Mouse (Mus musculus) liver, embryonic 11.5 days (tissue): ENCODE results near the gene Ankrd66. TPM values are rescaled to one million over a fixed set of nuclear protein-coding genes. Genes with fewer than 3 reads are reported as not detected.
"Not testable (repeated sequence)": the region's sequence is repeated elsewhere in the genome, so short reads cannot be mapped to it uniquely, and the experiment has no call there.

ENCODE experiments used
- ATAC-seq: fragments of 200-750 bp; cut with Nextera tagmentation; replicated peaks from 2 replicates; pipeline ENCODE4 v1.8.0; 2017; ENCODE audit warnings: moderate number of reproducible peaks, mild to moderate bottlenecking, moderate TSS enrichment, moderate library complexity; ENCODE audit not compliant: low FRiP score
- DNase-seq: peaks from one replicate; pipeline ENCODE4 v3.0.0-alpha.2; 2017; ENCODE audit warnings: low spot score
- H3K27ac ChIP-seq: fragments of 300-500 bp; sonication (generic); 2 replicates; pipeline ENCODE4 v1.5.1; 2014; ENCODE audit warnings: mild to moderate bottlenecking, low read depth, low read length, control low read depth
- H3K27me3 ChIP-seq: fragments of 300-500 bp; sonication (generic); replicated peaks from 2 replicates; pipeline ENCODE4 v1.6.1; 2014; ENCODE audit warnings: low read length, mixed read lengths; ENCODE audit not compliant: control insufficient read depth, insufficient read depth
- H3K36me3 ChIP-seq: fragments of 300-500 bp; sonication (generic); 2 replicates; pipeline ENCODE4 v1.6.1; 2014; ENCODE audit warnings: mild to moderate bottlenecking, low read length, moderate library complexity, mixed read lengths; ENCODE audit not compliant: control insufficient read depth, insufficient read depth
- H3K4me1 ChIP-seq: fragments of 300-500 bp; sonication (generic); replicated peaks from 2 replicates; pipeline ENCODE4 v1.6.1; 2014; ENCODE audit warnings: low read length, mixed read lengths; ENCODE audit not compliant: control insufficient read depth, insufficient read depth
- H3K4me2 ChIP-seq: fragments of 300-500 bp; sonication (generic); 2 replicates; pipeline ENCODE4 v1.6.1; 2014; ENCODE audit warnings: mild to moderate bottlenecking, control low read depth, moderate library complexity
- H3K4me3 ChIP-seq: fragments of 300-500 bp; sonication (generic); 2 replicates; pipeline ENCODE4 v1.5.1; 2014; ENCODE audit warnings: low read depth, low read length, control low read depth
- H3K9ac ChIP-seq: fragments of 300-500 bp; sonication (generic); 2 replicates; pipeline ENCODE4 v1.6.1; 2014; ENCODE audit warnings: low read depth, low read length, control low read depth
- H3K9me3 ChIP-seq: fragments of 300-500 bp; sonication (generic); 2 replicates; pipeline ENCODE4 v1.6.1; 2016; ENCODE audit warnings: low read length, inconsistent platforms, mixed read lengths; ENCODE audit not compliant: control insufficient read depth
- WGBS: fragments of 180-500 bp; shearing (Covaris S2); extraction: QIAGEN DNeasy Blood & Tissue Kit; methylation state at CpG from one replicate; pipeline ENCODE4 v1.1.7; 2014; 5-methylcytosine and 5-hydroxymethylcytosine counted together
- polyA plus RNA-seq: library from polyadenylated mRNA; unstranded; fragments of >200 nt; fragmentation: Nextera tagmentation; extraction: Ambion mirVana; gene quantifications from 2 replicates; pipeline ENCODE4 v1.2.1, GENCODE M21; 2014

Ankrd66 gene
- polyA plus RNA-seq, 1 experiment from 2014 or later: not detected

DNA sequence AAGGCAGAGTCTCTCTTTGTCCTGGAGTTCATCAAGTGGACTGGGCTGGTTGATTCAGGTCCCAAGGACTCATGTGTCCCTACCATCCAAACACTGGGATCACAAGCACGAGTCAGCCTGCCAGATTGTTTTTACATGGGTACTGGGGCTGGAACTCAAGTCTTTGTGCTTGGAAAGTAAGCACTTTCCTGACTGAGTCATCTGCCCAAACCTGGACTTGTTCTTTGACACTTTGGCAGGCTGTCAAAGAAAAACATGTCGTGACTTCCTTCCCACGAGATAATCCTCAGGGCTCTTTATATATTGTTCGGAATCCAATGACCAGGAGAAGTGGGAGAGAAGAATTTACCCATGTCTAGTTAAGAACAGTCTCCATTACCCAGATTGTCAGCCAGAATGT, 45.9 kb downstream of the Ankrd66 start:
- Histone ChIP-seq H3K27me3 (no peaks in the 10 kb centered on the region), H3K4me2 (no peak overlapping the region), H3K9ac (no peak overlapping the region), H3K4me3 (no peak overlapping the region), H3K27ac (no peak overlapping the region), H3K9me3 (no peaks in the 10 kb centered on the region), H3K36me3 (no peaks in the 10 kb centered on the region), H3K4me1 (no peaks in the 10 kb centered on the region)
- ATAC-seq (no peak), DNase-seq (no peak)
- 75% methylated on average over 4 of the region's 4 CpGs for WGBS

DNA sequence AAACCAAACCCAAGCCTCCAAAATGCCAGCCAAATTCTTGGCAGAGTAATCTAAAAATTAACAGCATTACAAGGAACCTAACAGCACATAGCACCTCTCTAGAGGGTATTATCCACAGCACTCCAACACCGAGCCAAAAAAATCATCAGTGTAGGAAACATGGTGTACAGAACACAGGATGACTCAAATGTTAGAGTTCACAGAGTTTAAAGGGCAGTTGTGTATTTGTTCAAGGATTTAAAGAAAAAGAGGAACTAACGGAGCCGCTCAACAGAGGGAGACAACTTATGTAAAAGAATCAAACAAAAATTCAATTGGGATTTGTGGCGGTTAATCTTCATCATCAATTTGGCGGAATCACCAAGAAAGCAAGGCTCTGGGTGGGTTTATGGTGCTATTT, 47.9 kb downstream of the Ankrd66 start:
- DNase-seq: no peak
- no peaks in the 10 kb centered on the region for H3K36me3 ChIP-seq
- H3K9ac ChIP-seq: no peak overlapping the region
- no peak overlapping the region for H3K4me2 ChIP-seq
- no peaks in the 10 kb centered on the region for H3K27me3 ChIP-seq
- H3K4me1 ChIP-seq: no peaks in the 10 kb centered on the region
- no peaks in the 10 kb centered on the region for H3K9me3 ChIP-seq
- no peak for ATAC-seq
- no peak overlapping the region for H3K4me3 ChIP-seq
- no peak overlapping the region for H3K27ac ChIP-seq
- WGBS: 75% methylated on average over 5 of the region's 5 CpGs

DNA sequence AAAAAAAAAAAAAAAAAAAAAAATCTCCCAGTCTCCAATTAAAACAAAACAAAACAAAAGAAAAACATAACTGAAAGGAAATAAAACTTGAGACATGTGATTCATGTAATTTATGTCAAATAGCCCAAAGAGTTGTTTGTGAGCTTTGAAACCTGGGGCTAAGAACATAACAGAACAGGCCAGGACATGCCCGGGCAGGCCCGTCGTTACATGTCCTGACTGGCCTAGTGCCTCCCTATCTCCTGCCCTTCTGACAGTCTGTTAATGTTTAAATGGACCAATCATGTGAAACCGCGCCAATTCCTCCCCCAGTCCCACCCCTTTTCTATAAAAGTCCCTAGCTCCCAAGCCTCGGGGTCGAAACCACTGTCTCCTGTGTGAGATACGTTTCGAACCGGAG, 53.1 kb downstream of the Ankrd66 start:
- H3K27me3 ChIP-seq, H3K4me3 ChIP-seq, H3K9ac ChIP-seq, H3K9me3 ChIP-seq, H3K27ac ChIP-seq, ATAC-seq, DNase-seq, H3K4me1 ChIP-seq, H3K4me2 ChIP-seq, H3K36me3 ChIP-seq: not testable (repeated sequence)
- 97% methylated on average over 8 of the region's 10 CpGs for WGBS

- ATAC-seq (no peak), DNase-seq (no peak)
- Histone ChIP-seq H3K4me3 (no peak overlapping the region), H3K27me3 (no peaks in the 10 kb centered on the region), H3K4me1 (no peaks in the 10 kb centered on the region), H3K27ac (no peak overlapping the region), H3K9me3 (no peaks in the 10 kb centered on the region), H3K9ac (no peak overlapping the region), H3K36me3 (no peaks in the 10 kb centered on the region), H3K4me2 (no peak overlapping the region)
- 84% methylated on average over 2 of the region's 2 CpGs for WGBS
Measured at GRCm38 (mm10) chr17:43488439-43489151, 54.8 kb downstream of the Ankrd66 start.

- WGBS: 81% methylated on average over 3 of the region's 3 CpGs
- no peaks in the 10 kb centered on the region for H3K36me3 ChIP-seq
- no peak overlapping the region for H3K4me3 ChIP-seq
- ATAC-seq: no peak
- no peaks in the 10 kb centered on the region for H3K27me3 ChIP-seq
- H3K9ac ChIP-seq: no peak overlapping the region
- H3K4me1 ChIP-seq: no peaks in the 10 kb centered on the region
- no peak overlapping the region for H3K4me2 ChIP-seq
- H3K27ac ChIP-seq: no peak overlapping the region
- no peaks in the 10 kb centered on the region for H3K9me3 ChIP-seq
- no peak for DNase-seq
Measured at GRCm38 (mm10) chr17:43485982-43486381, 57.5 kb downstream of the Ankrd66 start.

Other genes starting within 250 kb of the Ankrd66 start
- gene Adgrf5, start 183.2 kb downstream of the Ankrd66 start, polyA plus RNA-seq: 9.3 and 9.4 TPM in 2 replicates
- gene Mep1a, start 40.8 kb downstream of the Ankrd66 start, polyA plus RNA-seq: not detected in 2 replicates
- gene Pla2g7, start 24.5 kb upstream of the Ankrd66 start, polyA plus RNA-seq: 3.1 and 3.7 TPM in 2 replicates
- 0.15 TPM in 1 of 2 replicates, not detected in the other for gene Tdrd6, start 86.7 kb upstream of the Ankrd66 start, polyA plus RNA-seq
- 4.4 and 6.0 TPM in 2 replicates for gene Slc25a27, start 123.6 kb upstream of the Ankrd66 start, polyA plus RNA-seq
- gene Cyp39a1, start 123.8 kb upstream of the Ankrd66 start, polyA plus RNA-seq: 4.1 and 4.2 TPM in 2 replicates